Mouse (Mus musculus) liver, embryonic 14.5 days (tissue): Measurements from ENCODE around the gene Abhd17c. TPM values are rescaled to one million over a fixed set of nuclear protein-coding genes. Genes with fewer than 3 reads are reported as not detected.

Experiments
- ATAC-seq: fragments of 200-750 bp; cut with Nextera tagmentation; 2 replicates; pipeline ENCODE4 v1.8.0; 2017; ENCODE audit warnings: moderate number of reproducible peaks, mild to moderate bottlenecking, moderate library complexity; ENCODE audit not compliant: insufficient read depth
- DNase-seq, 3 experiments: peaks; one replicate each; pipeline ENCODE4 v3.0.0-alpha.2; 2012 to 2013; ENCODE audit warnings: low read depth in 3 of 3, low spot score in 3 of 3
- H3K27ac ChIP-seq: fragments of 300-500 bp; sonication (generic); 2 replicates; pipeline ENCODE4 v1.5.1; 2014; ENCODE audit warnings: moderate library complexity, mild to moderate bottlenecking, control low read depth, inconsistent platforms
- H3K27me3 ChIP-seq: fragments of 300-500 bp; sonication (generic); 2 replicates; pipeline ENCODE4 v1.6.1; 2014; ENCODE audit warnings: mild to moderate bottlenecking, low read length, moderate library complexity; ENCODE audit not compliant: control insufficient read depth, insufficient read depth
- H3K36me3 ChIP-seq: fragments of 300-500 bp; sonication (generic); replicated peaks from 2 replicates; pipeline ENCODE4 v1.6.1; 2014; ENCODE audit warnings: low read depth; ENCODE audit not compliant: control insufficient read depth, insufficient read depth
- H3K4me1 ChIP-seq, 2 experiments: fragments of 200-500 bp in 1 of 2; fragments of 300-500 bp in 1 of 2; sonication (generic) in 1 of 2; replicated peaks; 2 replicates each; pipeline ENCODE4 v1.6.1; 2012 to 2014; ENCODE audit warnings: antibody characterized with exemption in 1 of 2, inconsistent platforms in 1 of 2, low read length in 1 of 2; ENCODE audit not compliant: control insufficient read depth in 2 of 2, insufficient read depth in 2 of 2
- H3K4me2 ChIP-seq: fragments of 300-500 bp; sonication (generic); 2 replicates; pipeline ENCODE4 v1.6.1; 2014; ENCODE audit warnings: low read depth, mild to moderate bottlenecking, control low read depth, moderate library complexity
- H3K4me3 ChIP-seq, 2 experiments: fragments of 200-500 bp in 1 of 2; fragments of 300-500 bp in 1 of 2; sonication (generic) in 1 of 2; 2 replicates each; pipeline ENCODE4 v1.5.1; 2012 to 2014; ENCODE audit warnings: low read depth in 2 of 2, low read length in 2 of 2, mild to moderate bottlenecking in 2 of 2, control low read depth in 1 of 2, inconsistent platforms in 1 of 2, moderate library complexity in 1 of 2; ENCODE audit not compliant: insufficient read depth in 1 of 2
- H3K9ac ChIP-seq: fragments of 300-500 bp; sonication (generic); replicated peaks from 2 replicates; pipeline ENCODE4 v1.6.1; 2014; ENCODE audit warnings: mild to moderate bottlenecking, control low read depth, moderate library complexity
- H3K9me3 ChIP-seq: fragments of 300-500 bp; sonication (generic); 2 replicates; pipeline ENCODE4 v1.6.1; 2016; ENCODE audit warnings: low read length, mixed read lengths; ENCODE audit not compliant: control insufficient read depth
- CTCF ChIP-seq: IDR thresholded peaks from 2 replicates; pipeline ENCODE4 v1.5.1; 2016; ENCODE audit warnings: antibody characterized with exemption, low read depth, control low read depth
- EP300 ChIP-seq: IDR thresholded peaks from 2 replicates; pipeline ENCODE4 v1.6.1; 2016; ENCODE audit warnings: antibody characterized with exemption, low read depth
- WGBS: fragments of 180-500 bp; shearing (Covaris S2); extraction: QIAGEN DNeasy Blood & Tissue Kit; methylation state at CpG from one replicate; pipeline ENCODE4 v1.1.7; 2014; ENCODE audit not compliant: insufficient replicate concordance; 5-methylcytosine and 5-hydroxymethylcytosine counted together
- polyA plus RNA-seq, 2 experiments: library from polyadenylated mRNA; depleted of rRNA in 1 of 2; stranded (reverse) in 1 of 2; unstranded in 1 of 2; fragments of >200 nt; fragmentation: Nextera tagmentation in 1 of 2; extraction: Ambion mirVana in 1 of 2; gene quantifications; 2 replicates each; pipeline versions ENCODE4 v1.2.1 to v1.2.3; 2012 to 2014

Gene Abhd17c
- polyA plus RNA-seq, 2 experiments = 13.0 to 15.1 TPM

GRCm38 (mm10) chr7:84173394-84173793, 21.7 kb upstream of the Abhd17c start:
- no peak overlapping the region for H3K4me3 ChIP-seq
- peaks cover 0 to 9% of the 10 kb centered on the region in 2 experiments; a peak in 1 of 4 replicates for H3K4me1 ChIP-seq
- H3K36me3 ChIP-seq = no peaks in the 10 kb centered on the region
- no peak overlapping the region for H3K27ac ChIP-seq
- ATAC-seq = no peak
- TF ChIP-seq EP300 (no peak), CTCF (no peak)
- no peak overlapping the region for H3K9ac ChIP-seq
- H3K27me3 ChIP-seq = no peaks in the 10 kb centered on the region
- 60% methylated on average over 4 of the region's 4 CpGs for WGBS
- H3K4me2 ChIP-seq = no peak overlapping the region
- no peaks in the 10 kb centered on the region for H3K9me3 ChIP-seq
- DNase-seq = no peak

DNA sequence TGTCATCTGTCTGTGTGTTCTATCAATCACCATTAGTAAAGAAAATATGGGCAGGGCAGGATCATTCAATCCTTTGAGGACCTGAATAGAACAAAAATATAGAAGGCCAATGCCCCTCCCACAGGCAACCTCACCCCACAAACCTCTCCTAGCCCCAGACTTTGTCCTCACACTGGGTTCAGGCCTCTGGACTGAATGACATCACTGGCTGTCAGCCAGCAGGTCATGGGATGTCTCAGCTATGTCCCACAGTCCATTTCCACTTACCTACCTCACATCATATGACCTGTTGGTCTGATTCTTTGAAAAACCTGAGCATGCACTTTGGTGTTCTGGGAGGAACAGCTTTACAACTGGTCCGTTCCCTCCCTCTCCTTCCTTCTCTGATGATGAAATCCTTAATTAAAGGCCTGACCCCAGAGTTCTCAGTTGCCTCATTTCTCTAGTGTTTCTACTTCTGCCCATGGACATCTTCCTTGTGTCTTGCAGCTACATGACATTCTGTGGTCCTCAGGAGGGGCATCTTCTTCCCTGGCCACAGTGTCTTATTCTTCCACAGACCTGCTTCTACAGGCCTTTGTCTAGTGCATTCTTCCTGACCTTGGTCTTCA, 19.6 kb upstream of the Abhd17c start:
- Histone ChIP-seq H3K9me3 (no peaks in the 10 kb centered on the region), H3K27ac (no peak overlapping the region), H3K4me3 (no peak overlapping the region), H3K27me3 (no peaks in the 10 kb centered on the region), H3K36me3 (no peaks in the 10 kb centered on the region), H3K4me1 (peaks cover 0 to 15% of the 10 kb centered on the region in 2 experiments; a peak in 2 of 4 replicates), H3K9ac (no peak overlapping the region), H3K4me2 (no peak overlapping the region)
- WGBS = 36% methylated on average over 1 of the region's 1 CpGs
- peak in 2 of 3 experiments; percentile 27 to 38 for DNase-seq
- no peak for TF ChIP-seq CTCF
- TF ChIP-seq EP300 = no peak
- ATAC-seq = peak; percentile 76; the same call in 1 of the 2 replicates

DNA sequence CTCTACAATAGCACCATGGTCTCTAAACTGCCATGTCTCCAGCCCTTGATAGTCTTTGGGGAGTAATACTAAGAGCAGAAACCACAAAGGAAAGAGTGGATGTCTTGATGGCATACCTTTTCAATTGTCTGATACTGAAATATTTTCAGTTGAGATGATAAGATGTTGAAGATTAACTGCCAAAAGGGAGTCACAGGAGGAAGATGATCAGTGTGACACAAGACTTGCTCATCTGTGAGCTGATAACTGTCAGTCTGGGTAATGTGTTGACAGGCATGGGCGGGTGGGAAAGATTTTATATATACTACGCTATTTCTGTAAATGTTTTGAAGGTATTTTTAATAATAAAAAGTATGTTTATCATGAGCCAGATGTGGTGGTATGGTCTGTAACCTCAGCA, 16.7 kb upstream of the Abhd17c start:
- Histone ChIP-seq H3K9me3 (no peaks in the 10 kb centered on the region), H3K4me2 (no peak overlapping the region), H3K4me1 (peaks cover 0 to 15% of the 10 kb centered on the region in 2 experiments; a peak in 2 of 4 replicates), H3K27me3 (no peaks in the 10 kb centered on the region), H3K4me3 (no peak overlapping the region), H3K36me3 (no peaks in the 10 kb centered on the region), H3K9ac (no peak overlapping the region), H3K27ac (no peak overlapping the region)
- TF ChIP-seq CTCF = no peak
- TF ChIP-seq EP300 = no peak
- DNase-seq (no peak), ATAC-seq (no peak)
- WGBS = 47% methylated on average over 2 of the region's 2 CpGs

DNA sequence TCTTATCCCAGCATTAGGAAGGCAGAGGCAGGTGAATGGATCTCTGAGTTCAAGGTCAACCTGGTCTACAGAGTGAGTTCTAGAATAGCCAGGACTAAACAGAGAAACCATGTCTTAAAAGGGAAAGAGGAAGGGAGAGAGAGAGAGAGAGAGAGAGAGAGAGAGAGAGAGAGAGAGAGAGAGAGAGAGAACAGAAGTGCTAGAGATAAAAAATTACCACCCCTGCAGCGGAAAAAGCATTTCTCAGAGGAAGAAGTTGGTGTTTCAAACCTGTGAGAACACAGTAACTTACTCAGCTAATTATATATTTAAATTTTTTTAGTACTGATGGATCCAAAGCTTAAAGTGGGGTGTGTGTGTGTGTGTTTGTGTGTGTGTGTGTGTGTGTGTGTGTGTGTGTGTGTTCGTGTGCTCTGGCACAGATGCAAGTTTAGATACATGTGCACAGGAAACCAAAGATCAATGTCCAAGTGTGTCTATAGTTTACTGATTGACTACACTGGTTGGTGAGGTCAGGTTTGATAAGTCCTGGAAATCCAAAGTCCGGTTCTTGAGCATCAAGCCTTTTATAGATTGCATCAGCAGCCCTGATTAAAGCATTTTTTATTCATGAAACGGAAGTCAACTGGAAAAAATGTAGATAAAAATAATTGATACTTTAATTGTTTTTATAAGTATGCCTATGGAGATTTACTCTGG, 15.2 kb upstream of the Abhd17c start:
- TF ChIP-seq CTCF (no peak), EP300 (no peak)
- no peaks in the 10 kb centered on the region for H3K27me3 ChIP-seq
- no peak overlapping the region for H3K4me2 ChIP-seq
- ATAC-seq = no peak
- H3K36me3 ChIP-seq = no peaks in the 10 kb centered on the region
- DNase-seq = no peak
- H3K4me3 ChIP-seq = no peak overlapping the region
- WGBS = 37% methylated on average over 4 of the region's 4 CpGs
- H3K27ac ChIP-seq = no peak overlapping the region
- no peaks in the 10 kb centered on the region for H3K9me3 ChIP-seq
- H3K4me1 ChIP-seq = peaks cover 0 to 15% of the 10 kb centered on the region in 2 experiments; a peak in 2 of 4 replicates
- no peak overlapping the region for H3K9ac ChIP-seq

- no peak for DNase-seq
- no peak for ATAC-seq
- peaks cover 0 to 10% of the 10 kb centered on the region in 2 experiments; a peak in 2 of 4 replicates for H3K4me1 ChIP-seq
- H3K9ac ChIP-seq = no peak overlapping the region
- no peak overlapping the region for H3K4me3 ChIP-seq
- H3K27ac ChIP-seq = no peak overlapping the region
- no peaks in the 10 kb centered on the region for H3K9me3 ChIP-seq
- TF ChIP-seq EP300 (no peak), CTCF (no peak)
- WGBS = 34% methylated on average over 1 of the region's 1 CpGs
- H3K36me3 ChIP-seq = no peaks in the 10 kb centered on the region
- H3K4me2 ChIP-seq = no peak overlapping the region
- H3K27me3 ChIP-seq = no peaks in the 10 kb centered on the region
Observed at GRCm38 (mm10) chr7:84166007-84166406, 14.3 kb upstream of the Abhd17c start.
